Mouse (Mus musculus) CH12.LX (cell line): ENCODE data around the gene Rbfox1. TPM values are rescaled to one million over a fixed set of nuclear protein-coding genes. Genes with fewer than 3 reads are reported as not detected.

ENCODE experiments used
- DNase-seq: peaks from one replicate; pipeline ENCODE4 v3.0.0-alpha.2; 2013; ENCODE audit errors: extremely low read depth
- H3K27ac ChIP-seq: 2 replicates; pipeline ENCODE4 v1.5.1; 2012; ENCODE audit warnings: low read depth, mild to moderate bottlenecking, control low read depth, moderate library complexity; ENCODE audit not compliant: insufficient read depth
- H3K27me3 ChIP-seq: replicated peaks from 2 replicates; pipeline ENCODE3; 2012; ENCODE audit warnings: inconsistent platforms
- H3K36me3 ChIP-seq, 2 experiments: replicated peaks in 1 of 2; 2 replicates each; pipeline versions ENCODE3 to v1.6.1; 2012; ENCODE audit warnings: inconsistent platforms in 1 of 2, low read length in 1 of 2, mild to moderate bottlenecking in 1 of 2, mixed read lengths in 1 of 2, moderate library complexity in 1 of 2; ENCODE audit not compliant: control insufficient read depth in 1 of 2, insufficient read depth in 1 of 2
- H3K4me1 ChIP-seq, 2 experiments: 2 replicates each; pipeline ENCODE4 v1.6.1; 2012; ENCODE audit warnings: inconsistent platforms in 1 of 2, moderate library complexity in 1 of 2; ENCODE audit not compliant: insufficient read depth in 2 of 2, control insufficient read depth in 1 of 2
- H3K4me2 ChIP-seq: 2 replicates; pipeline ENCODE4 v1.6.1; 2012; ENCODE audit warnings: low read depth, mild to moderate bottlenecking, control low read depth; ENCODE audit not compliant: poor library complexity, insufficient read depth, severe bottlenecking
- H3K4me3 ChIP-seq, 3 experiments: fragments of 150-350 bp in 1 of 3; sonication (generic) in 1 of 3; replicated peaks in 1 of 3; 2 replicates each; pipeline versions ENCODE3 to v1.5.1; 2011 to 2012; ENCODE audit warnings: low read depth in 2 of 3, low read length in 2 of 3, mild to moderate bottlenecking in 2 of 3, moderate library complexity in 2 of 3, control low read depth in 1 of 3, improper control_type of control experiment in 1 of 3, inconsistent platforms in 1 of 3, mixed read lengths in 1 of 3; ENCODE audit not compliant: poor library complexity in 1 of 3
- H3K79me2 ChIP-seq: replicated peaks from 2 replicates; pipeline ENCODE4 v1.6.1; 2012; ENCODE audit warnings: mild to moderate bottlenecking, moderate library complexity; ENCODE audit not compliant: control insufficient read depth, poor library complexity, insufficient read depth, severe bottlenecking; ENCODE audit errors: extremely low read depth
- H3K9ac ChIP-seq: 2 replicates; pipeline ENCODE4 v1.6.1; 2012; ENCODE audit warnings: low read depth, mild to moderate bottlenecking, control low read depth, moderate library complexity; ENCODE audit not compliant: insufficient read depth
- H3K9me3 ChIP-seq: replicated peaks from 2 replicates; pipeline ENCODE3; 2012; ENCODE audit warnings: low read length, inconsistent platforms, mixed read lengths
- CHD2 ChIP-seq: IDR thresholded peaks from 2 replicates; pipeline ENCODE4 v1.6.1; 2011; ENCODE audit warnings: low read length, improper control_type of control experiment
- CTCF ChIP-seq, 2 experiments: IDR thresholded peaks in 1 of 2; conservative IDR thresholded peaks in 1 of 2; 2 replicates each; pipeline ENCODE4 v1.5.1; 2011 to 2012; ENCODE audit warnings: low read depth in 2 of 2, low read length in 2 of 2, improper control_type of control experiment in 1 of 2, inconsistent platforms in 1 of 2, mild to moderate bottlenecking in 1 of 2, moderate library complexity in 1 of 2
- E2F4 ChIP-seq: IDR thresholded peaks from 2 replicates; pipeline ENCODE4 v1.6.1; 2011; ENCODE audit warnings: low read depth, low read length, improper control_type of control experiment; ENCODE audit not compliant: insufficient replicate concordance
- ELF1 ChIP-seq: IDR thresholded peaks from 2 replicates; pipeline ENCODE4 v1.6.1; 2014; ENCODE audit warnings: low read depth, mild to moderate bottlenecking, inconsistent platforms, low read length, improper control_type of control experiment
- EP300 ChIP-seq: IDR thresholded peaks from 2 replicates; pipeline ENCODE4 v1.6.1; 2011; ENCODE audit warnings: low read length, improper control_type of control experiment
- GABPA ChIP-seq: IDR thresholded peaks from 2 replicates; pipeline ENCODE4 v1.6.1; 2012; ENCODE audit warnings: low read depth, low read length, improper control_type of control experiment, inconsistent platforms; ENCODE audit not compliant: insufficient replicate concordance
- KAT2A ChIP-seq: IDR thresholded peaks from 2 replicates; pipeline ENCODE4 v1.6.1; 2012; ENCODE audit warnings: low read length, improper control_type of control experiment, inconsistent platforms; ENCODE audit not compliant: insufficient replicate concordance
- MAX ChIP-seq: IDR thresholded peaks from 2 replicates; pipeline ENCODE4 v1.6.1; 2011; ENCODE audit warnings: low read length, improper control_type of control experiment
- MAZ ChIP-seq: IDR thresholded peaks from 2 replicates; pipeline ENCODE4 v1.6.1; 2012; ENCODE audit warnings: low read depth, mild to moderate bottlenecking, inconsistent platforms, low read length, improper control_type of control experiment, moderate library complexity
- MXI1 ChIP-seq: IDR thresholded peaks from 2 replicates; pipeline ENCODE4 v1.6.1; 2011; ENCODE audit warnings: mild to moderate bottlenecking, low read depth, low read length, improper control_type of control experiment
- NELFE ChIP-seq: IDR thresholded peaks from 2 replicates; pipeline ENCODE4 v1.6.1; 2011; ENCODE audit warnings: low read depth, low read length, improper control_type of control experiment
- NRF1 ChIP-seq: IDR thresholded peaks from 2 replicates; pipeline ENCODE4 v1.6.1; 2014; ENCODE audit warnings: low read depth, mild to moderate bottlenecking, inconsistent platforms, low read length, improper control_type of control experiment, moderate library complexity
- PAX5 ChIP-seq: IDR thresholded peaks from 2 replicates; pipeline ENCODE4 v1.6.1; 2012; ENCODE audit warnings: low read length, inconsistent platforms, mixed read lengths
- RCOR1 ChIP-seq: conservative IDR thresholded peaks from 2 replicates; pipeline ENCODE4 v1.6.1; 2012; ENCODE audit warnings: low read depth, mild to moderate bottlenecking, inconsistent platforms, low read length, improper control_type of control experiment
- SMC3 ChIP-seq: IDR thresholded peaks from 2 replicates; pipeline ENCODE4 v1.6.1; 2011; ENCODE audit warnings: low read depth, low read length, improper control_type of control experiment
- TBP ChIP-seq: conservative IDR thresholded peaks from 2 replicates; pipeline ENCODE4 v1.6.1; 2011; ENCODE audit warnings: low read depth, low read length, improper control_type of control experiment
- TCF12 ChIP-seq: IDR thresholded peaks from 2 replicates; pipeline ENCODE4 v1.6.1; 2014; ENCODE audit warnings: low read depth, mild to moderate bottlenecking, inconsistent platforms, low read length, improper control_type of control experiment
- UBTF ChIP-seq: IDR thresholded peaks from 2 replicates; pipeline ENCODE4 v1.6.1; 2012; ENCODE audit warnings: low read depth, mild to moderate bottlenecking, inconsistent platforms, low read length, improper control_type of control experiment, moderate library complexity
- USF1 ChIP-seq: IDR thresholded peaks from 2 replicates; pipeline ENCODE4 v1.6.1; 2014; ENCODE audit warnings: low read depth, mild to moderate bottlenecking, inconsistent platforms, low read length, improper control_type of control experiment
- ZC3H11A ChIP-seq: IDR thresholded peaks from 2 replicates; pipeline ENCODE4 v1.6.1; 2012; ENCODE audit warnings: low read depth, mild to moderate bottlenecking, inconsistent platforms, low read length, improper control_type of control experiment
- ZKSCAN1 ChIP-seq: IDR thresholded peaks from 2 replicates; pipeline ENCODE4 v1.6.1; 2012; ENCODE audit warnings: low read depth, inconsistent platforms, low read length, improper control_type of control experiment, borderline replicate concordance
- ZNF384 ChIP-seq: IDR thresholded peaks from 2 replicates; pipeline ENCODE4 v1.6.1; 2012; ENCODE audit warnings: low read depth, low read length, improper control_type of control experiment, inconsistent platforms
- dilution Hi-C: fragments of 300-500 bp; cut with MboI; formaldehyde crosslinking; loops from 2 replicates; pipeline ENCODE4 v1.14.3; 2020; ENCODE audit warnings: low sequenced_read_pairs; ENCODE audit not compliant: extremely low pct_unique_long_range_greater_than_20kb, extremely low pct_ligation_motif_present
- in situ Hi-C: fragments of 300-500 bp; cut with MboI; formaldehyde crosslinking; loops from 3 replicates; pipeline ENCODE4 v1.14.3; 2019; ENCODE audit warnings: low sequenced_read_pairs, low pct_ligation_motif_present, low pct_unique_long_range_greater_than_20kb, mixed read lengths
- polyA plus RNA-seq: library from polyadenylated mRNA; unstranded; fragments of >175 nt; gene quantifications from 2 replicates; pipeline ENCODE4 v1.2.1, GENCODE M21; 2012; ENCODE audit warnings: low read depth; ENCODE audit not compliant: insufficient read length
- total RNA-seq, 2 experiments: library from RNA; depleted of rRNA; stranded (reverse); fragments of 300-350 nt in 1 of 2; fragments of >200 nt in 1 of 2; gene quantifications; 2 replicates each; pipeline ENCODE4 v1.2.3; 2012 to 2014

Rbfox1 gene
- total and polyA plus RNA-seq, 3 experiments: not detected

DNA sequence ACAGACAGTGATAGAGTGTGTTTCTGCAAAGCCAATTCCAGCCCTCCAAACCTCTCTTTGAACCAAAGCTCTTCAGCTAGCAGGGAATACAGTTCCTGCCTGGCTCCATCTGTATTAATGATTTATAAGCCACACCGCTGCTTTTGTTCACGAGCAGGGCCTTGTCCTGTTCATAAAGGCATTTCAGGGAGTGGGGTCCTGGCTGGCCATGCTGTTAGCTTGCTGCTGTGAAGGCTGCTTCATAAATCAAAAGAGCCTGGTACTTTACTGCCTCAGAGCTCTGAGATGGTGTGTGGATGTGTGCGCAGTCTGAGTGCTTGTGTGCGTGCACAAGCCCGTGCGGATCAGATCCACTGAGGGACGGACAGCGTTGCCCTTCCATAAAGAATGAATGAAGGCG is 1165.8 kb downstream of the Rbfox1 start:
- Histone ChIP-seq H3K9me3 (peaks cover 87% of the 10 kb centered on the region), H3K27me3 (no peaks in the 10 kb centered on the region), H3K4me2 (no peak overlapping the region), H3K36me3 (no peaks in the 10 kb centered on the region), H3K79me2 (no peaks in the 10 kb centered on the region), H3K4me1 (no peaks in the 10 kb centered on the region), H3K27ac (no peak overlapping the region), H3K9ac (no peak overlapping the region), H3K4me3 (no peak overlapping the region)
- dilution Hi-C loops (no loop called here), in situ Hi-C loops (no loop called here)
- TF ChIP-seq CHD2 (no peak), NRF1 (no peak), MAX (no peak), ELF1 (no peak), NELFE (no peak), MAZ (no peak), RCOR1 (no peak)
- DNase-seq: no peak

DNA sequence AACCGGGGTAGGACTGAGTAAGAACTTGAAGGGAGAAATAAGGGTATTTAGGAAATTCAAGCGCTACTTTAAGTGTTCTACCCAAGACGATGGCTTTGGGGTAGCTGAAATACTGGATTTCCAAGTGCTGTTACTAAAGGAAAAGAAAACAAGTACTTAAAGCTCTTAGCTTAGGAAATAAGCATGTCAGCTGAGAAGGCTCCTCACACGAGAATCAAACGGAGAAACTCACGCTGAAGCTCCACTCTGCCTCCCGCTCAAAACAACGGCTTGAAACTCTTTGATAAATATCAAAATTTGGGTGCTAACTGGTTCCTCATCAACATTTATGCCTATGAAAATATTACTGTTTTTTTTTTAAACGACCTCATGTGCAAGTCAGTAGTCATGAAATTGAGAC is 1166.8 kb downstream of the Rbfox1 start:
- dilution Hi-C loops (no loop called here), in situ Hi-C loops (no loop called here)
- no peak overlapping the region for H3K4me2 ChIP-seq
- no peaks in the 10 kb centered on the region for H3K27me3 ChIP-seq
- H3K79me2 ChIP-seq: no peaks in the 10 kb centered on the region
- no peaks in the 10 kb centered on the region for H3K4me1 ChIP-seq
- H3K36me3 ChIP-seq: no peaks in the 10 kb centered on the region
- no peak overlapping the region for H3K27ac ChIP-seq
- H3K9me3 ChIP-seq: peaks cover 85% of the 10 kb centered on the region
- TF ChIP-seq ZNF384 (no peak), KAT2A (no peak), ELF1 (no peak), TBP (no peak), ZKSCAN1 (no peak), CTCF (conservative IDR thresholded peaks at IDR 0.05 in 1 of 2, IDR thresholded peaks at IDR 0.05 in 1 of 2; ENCODE audit: low read depth in 2 of 2, low read length in 2 of 2) (no peak), GABPA (no peak), TCF12 (no peak), ZC3H11A (no peak), NRF1 (no peak), PAX5 (no peak), E2F4 (no peak), UBTF (no peak), EP300 (no peak), USF1 (no peak), SMC3 (no peak), MXI1 (no peak), RCOR1 (no peak)
- no peak for DNase-seq
- no peak overlapping the region for H3K4me3 ChIP-seq
- H3K9ac ChIP-seq: no peak overlapping the region
